Mouse (Mus musculus) liver, embryonic 14.5 days (tissue): ENCODE data around the gene Gm3259. TPM values are rescaled to one million over a fixed set of nuclear protein-coding genes. Genes with fewer than 3 reads are reported as not detected.
"Not testable (repeated sequence)": the region's sequence is repeated elsewhere in the genome, so short reads cannot be mapped to it uniquely, and the experiment has no call there.

Source experiments
- ATAC-seq: fragments of 200-750 bp; cut with Nextera tagmentation; 2 replicates; pipeline ENCODE4 v1.8.0; 2017; ENCODE audit warnings: moderate number of reproducible peaks, mild to moderate bottlenecking, moderate library complexity; ENCODE audit not compliant: insufficient read depth
- DNase-seq, 3 experiments: peaks; one replicate each; pipeline ENCODE4 v3.0.0-alpha.2; 2012 to 2013; ENCODE audit warnings: low read depth in 3 of 3, low spot score in 3 of 3
- H3K27ac ChIP-seq: fragments of 300-500 bp; sonication (generic); 2 replicates; pipeline ENCODE4 v1.5.1; 2014; ENCODE audit warnings: moderate library complexity, mild to moderate bottlenecking, control low read depth, inconsistent platforms
- H3K27me3 ChIP-seq: fragments of 300-500 bp; sonication (generic); 2 replicates; pipeline ENCODE4 v1.6.1; 2014; ENCODE audit warnings: mild to moderate bottlenecking, low read length, moderate library complexity; ENCODE audit not compliant: control insufficient read depth, insufficient read depth
- H3K36me3 ChIP-seq: fragments of 300-500 bp; sonication (generic); replicated peaks from 2 replicates; pipeline ENCODE4 v1.6.1; 2014; ENCODE audit warnings: low read depth; ENCODE audit not compliant: control insufficient read depth, insufficient read depth
- H3K4me1 ChIP-seq, 2 experiments: fragments of 200-500 bp in 1 of 2; fragments of 300-500 bp in 1 of 2; sonication (generic) in 1 of 2; replicated peaks; 2 replicates each; pipeline ENCODE4 v1.6.1; 2012 to 2014; ENCODE audit warnings: antibody characterized with exemption in 1 of 2, inconsistent platforms in 1 of 2, low read length in 1 of 2; ENCODE audit not compliant: control insufficient read depth in 2 of 2, insufficient read depth in 2 of 2
- H3K4me2 ChIP-seq: fragments of 300-500 bp; sonication (generic); 2 replicates; pipeline ENCODE4 v1.6.1; 2014; ENCODE audit warnings: low read depth, mild to moderate bottlenecking, control low read depth, moderate library complexity
- H3K4me3 ChIP-seq, 2 experiments: fragments of 200-500 bp in 1 of 2; fragments of 300-500 bp in 1 of 2; sonication (generic) in 1 of 2; 2 replicates each; pipeline ENCODE4 v1.5.1; 2012 to 2014; ENCODE audit warnings: low read depth in 2 of 2, low read length in 2 of 2, mild to moderate bottlenecking in 2 of 2, control low read depth in 1 of 2, inconsistent platforms in 1 of 2, moderate library complexity in 1 of 2; ENCODE audit not compliant: insufficient read depth in 1 of 2
- H3K9ac ChIP-seq: fragments of 300-500 bp; sonication (generic); replicated peaks from 2 replicates; pipeline ENCODE4 v1.6.1; 2014; ENCODE audit warnings: mild to moderate bottlenecking, control low read depth, moderate library complexity
- H3K9me3 ChIP-seq: fragments of 300-500 bp; sonication (generic); 2 replicates; pipeline ENCODE4 v1.6.1; 2016; ENCODE audit warnings: low read length, mixed read lengths; ENCODE audit not compliant: control insufficient read depth
- WGBS: fragments of 180-500 bp; shearing (Covaris S2); extraction: QIAGEN DNeasy Blood & Tissue Kit; methylation state at CpG from one replicate; pipeline ENCODE4 v1.1.7; 2014; ENCODE audit not compliant: insufficient replicate concordance; 5-methylcytosine and 5-hydroxymethylcytosine counted together
- polyA plus RNA-seq, 2 experiments: library from polyadenylated mRNA; depleted of rRNA in 1 of 2; stranded (reverse) in 1 of 2; unstranded in 1 of 2; fragments of >200 nt; fragmentation: Nextera tagmentation in 1 of 2; extraction: Ambion mirVana in 1 of 2; gene quantifications; 2 replicates each; pipeline versions ENCODE4 v1.2.1 to v1.2.3; 2012 to 2014

Gm3259 gene
- polyA plus RNA-seq (2012; rRNA removed) (not detected in 2 replicates), polyA plus RNA-seq (2014; fragmentation: Nextera tagmentation; extraction: Ambion mirVana) (not detected in 2 replicates)

DNA sequence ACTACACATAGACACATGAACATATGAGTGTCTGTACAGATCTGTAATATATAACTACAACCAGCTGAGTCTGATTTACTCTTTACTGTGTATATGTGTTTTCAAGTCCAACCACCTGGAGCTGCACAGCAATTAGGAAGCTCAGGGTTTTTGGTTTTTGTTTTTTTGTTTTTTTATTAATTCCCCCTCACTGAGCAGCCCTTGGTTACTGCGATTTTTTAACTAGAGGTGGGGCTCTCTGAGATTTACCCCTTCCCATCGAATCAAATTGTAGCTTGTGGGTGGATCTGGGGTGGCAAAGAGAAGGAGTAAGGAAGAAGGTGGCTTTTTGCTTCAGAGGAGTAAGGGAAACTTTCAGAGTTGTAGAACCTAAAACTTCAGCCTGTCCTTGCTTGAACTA, at the start of gene Gm3259:
TSS of gene Gm3259 (plus strand) at position 301 of the 400 bp plus-strand sequence.
- H3K4me3 ChIP-seq: not testable (repeated sequence)

DNA sequence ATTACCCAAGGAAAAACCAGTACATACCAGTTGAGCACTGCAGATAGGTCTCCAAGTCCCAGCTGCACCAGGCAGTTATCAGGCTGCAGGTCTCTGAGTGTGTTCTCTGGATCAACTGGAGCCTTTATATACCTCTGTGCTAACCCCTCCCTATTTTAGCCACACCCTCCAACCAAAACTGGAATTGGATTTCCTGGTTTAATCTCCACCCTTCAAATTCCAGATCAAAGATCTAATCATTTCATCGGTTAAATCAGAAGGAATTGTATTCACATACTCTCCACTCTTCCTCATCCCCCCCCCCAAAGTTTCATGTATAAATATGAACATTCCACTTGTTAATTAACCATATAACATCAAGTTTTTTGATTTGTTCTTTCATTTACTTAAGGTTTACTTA, 33.0 kb upstream of the Gm3259 start, which contains the start of gene Gm10424:
TSS of gene Gm10424 (minus strand) at position 101 of the 400 bp plus-strand sequence.
- not testable (repeated sequence) for DNase-seq, H3K4me1 ChIP-seq, H3K27me3 ChIP-seq, ATAC-seq, H3K27ac ChIP-seq, H3K9ac ChIP-seq, H3K4me2 ChIP-seq, H3K4me3 ChIP-seq, H3K36me3 ChIP-seq, H3K9me3 ChIP-seq
- WGBS: no CpG with 5 or more reads among the region's 1 CpGs

More for the DNA sequence above, at the start of gene Gm3259:
- H3K9me3 ChIP-seq, ATAC-seq, H3K9ac ChIP-seq, H3K27me3 ChIP-seq, DNase-seq, H3K4me1 ChIP-seq, H3K36me3 ChIP-seq, H3K4me2 ChIP-seq, H3K27ac ChIP-seq: not testable (repeated sequence)
- 18% methylated on average over 2 of the region's 2 CpGs for WGBS

Other genes with a start within 250 kb of the Gm3259 start
- gene Gm7942, start 199.0 kb upstream of the Gm3259 start, polyA plus RNA-seq (2012; rRNA removed): not detected in 2 replicates
- not detected in 2 replicates for gene Gm7942, start 199.0 kb upstream of the Gm3259 start, polyA plus RNA-seq (2014; fragmentation: Nextera tagmentation; extraction: Ambion mirVana)
- not detected in 2 replicates for gene Gm16513, start 123.3 kb upstream of the Gm3259 start, polyA plus RNA-seq (2012; rRNA removed)
- gene Gm16513, start 123.3 kb upstream of the Gm3259 start, polyA plus RNA-seq (2014; fragmentation: Nextera tagmentation; extraction: Ambion mirVana): not detected in 2 replicates
- gene Gm10424, start 33.1 kb upstream of the Gm3259 start, polyA plus RNA-seq (2012; rRNA removed): not detected in 2 replicates
- not detected in 2 replicates for gene Gm10424, start 33.1 kb upstream of the Gm3259 start, polyA plus RNA-seq (2014; fragmentation: Nextera tagmentation; extraction: Ambion mirVana)
- not detected in 2 replicates for gene D5Ertd577e, start 150.9 kb downstream of the Gm3259 start, polyA plus RNA-seq (2012; rRNA removed)
- gene D5Ertd577e, start 150.9 kb downstream of the Gm3259 start, polyA plus RNA-seq (2014; fragmentation: Nextera tagmentation; extraction: Ambion mirVana): not detected in 2 replicates
- gene Gm3286, start 204.8 kb downstream of the Gm3259 start, polyA plus RNA-seq (2012; rRNA removed): not detected in 2 replicates
- not detected in 2 replicates for gene Gm3286, start 204.8 kb downstream of the Gm3259 start, polyA plus RNA-seq (2014; fragmentation: Nextera tagmentation; extraction: Ambion mirVana)